Mouse (Mus musculus) liver, embryonic 15.5 days (tissue): ENCODE results near the gene Sh2d7. TPM values are rescaled to one million over a fixed set of nuclear protein-coding genes. Genes with fewer than 3 reads are reported as not detected.
"Not testable (repeated sequence)": the region's sequence is repeated elsewhere in the genome, so short reads cannot be mapped to it uniquely, and the experiment has no call there.

Source experiments
- ATAC-seq: fragments of 200-750 bp; cut with Nextera tagmentation; 2 replicates; pipeline ENCODE4 v1.8.0; 2017; ENCODE audit warnings: moderate number of reproducible peaks, mild to moderate bottlenecking, moderate library complexity; ENCODE audit not compliant: insufficient read depth
- H3K27ac ChIP-seq: fragments of 300-500 bp; sonication (generic); replicated peaks from 2 replicates; pipeline ENCODE4 v1.5.1; 2015; ENCODE audit warnings: mild to moderate bottlenecking, inconsistent platforms
- H3K27me3 ChIP-seq: fragments of 300-500 bp; sonication (generic); 2 replicates; pipeline ENCODE4 v1.6.1; 2015; ENCODE audit warnings: mild to moderate bottlenecking, inconsistent platforms
- H3K36me3 ChIP-seq: fragments of 300-500 bp; sonication (generic); replicated peaks from 2 replicates; pipeline ENCODE4 v1.6.1; 2015; ENCODE audit warnings: moderate library complexity, mild to moderate bottlenecking, inconsistent platforms
- H3K4me1 ChIP-seq: fragments of 300-500 bp; sonication (generic); replicated peaks from 2 replicates; pipeline ENCODE4 v1.6.1; 2015; ENCODE audit warnings: inconsistent platforms
- H3K4me2 ChIP-seq: fragments of 300-500 bp; sonication (generic); 2 replicates; pipeline ENCODE4 v1.6.1; 2015; ENCODE audit warnings: moderate library complexity, mild to moderate bottlenecking, inconsistent platforms
- H3K4me3 ChIP-seq: fragments of 300-500 bp; sonication (generic); replicated peaks from 2 replicates; pipeline ENCODE4 v1.5.1; 2015; ENCODE audit warnings: mild to moderate bottlenecking, inconsistent platforms
- H3K9ac ChIP-seq: fragments of 300-500 bp; sonication (generic); 2 replicates; pipeline ENCODE4 v1.6.1; 2015; ENCODE audit warnings: moderate library complexity, mild to moderate bottlenecking, inconsistent platforms
- H3K9me3 ChIP-seq: fragments of 300-500 bp; sonication (generic); replicated peaks from 2 replicates; pipeline ENCODE4 v1.6.1; 2016; ENCODE audit warnings: inconsistent platforms
- whole genome bisulfite sequencing: fragments of 180-500 bp; shearing (Covaris S2); methylation state at CpG from one replicate; pipeline ENCODE4 v1.1.7; 2015; ENCODE audit warnings: mixed read lengths; ENCODE audit not compliant: insufficient replicate concordance; 5-methylcytosine and 5-hydroxymethylcytosine counted together
- polyA plus RNA-seq: library from polyadenylated mRNA; unstranded; fragments of >200 nt; fragmentation: Nextera tagmentation; extraction: Ambion mirVana; gene quantifications from 2 replicates; pipeline ENCODE4 v1.2.1, GENCODE M21; 2015

Gene Sh2d7
- polyA plus RNA-seq, 1 experiment from 2014 or later = not detected

DNA sequence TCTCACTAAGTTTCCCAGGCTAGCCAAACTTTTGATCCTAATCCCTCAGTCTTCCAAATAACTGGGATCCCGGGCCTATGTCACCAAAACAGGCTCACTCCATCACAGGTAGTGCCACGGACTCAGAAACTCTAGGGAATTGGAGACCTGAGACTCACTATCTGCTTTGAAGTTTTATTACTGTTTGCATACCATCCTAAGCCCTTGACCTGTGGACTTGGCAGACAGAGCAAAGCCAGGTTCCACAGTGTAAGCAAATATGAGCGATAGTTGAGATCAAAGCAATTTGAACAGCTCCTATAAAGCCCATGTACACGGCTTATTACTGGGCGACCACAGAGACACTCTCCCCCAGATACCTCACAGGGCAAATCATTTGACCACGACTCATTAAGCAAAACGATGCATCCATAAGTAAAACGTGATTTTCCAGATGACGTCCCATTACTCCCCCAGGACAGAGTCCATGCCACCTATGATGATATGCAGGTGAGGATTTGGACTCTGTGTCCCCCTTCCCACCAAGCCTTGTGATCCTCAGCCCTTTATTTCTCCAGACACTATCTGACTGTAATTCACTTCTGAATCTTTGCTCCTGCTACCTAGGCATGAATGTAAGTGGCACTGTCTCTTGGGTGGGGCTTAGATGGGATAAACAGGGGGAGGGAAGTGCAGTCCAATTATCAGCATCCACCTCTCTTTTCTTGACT is 32.5 kb downstream of the Sh2d7 start:
- Histone ChIP-seq H3K4me2 (no peak overlapping the region), H3K36me3 (no peaks in the 10 kb centered on the region), H3K9ac (no peak overlapping the region), H3K4me3 (no peak overlapping the region), H3K4me1 (peaks cover 9% of the 10 kb centered on the region; the same call in 1 of the 2 replicates), H3K27me3 (no peaks in the 10 kb centered on the region), H3K9me3 (no peaks in the 10 kb centered on the region), H3K27ac (no peak overlapping the region)
- peak; percentile 31; the same call in 1 of the 2 replicates for ATAC-seq
- 57% methylated on average over 9 of the region's 9 CpGs for WGBS

DNA sequence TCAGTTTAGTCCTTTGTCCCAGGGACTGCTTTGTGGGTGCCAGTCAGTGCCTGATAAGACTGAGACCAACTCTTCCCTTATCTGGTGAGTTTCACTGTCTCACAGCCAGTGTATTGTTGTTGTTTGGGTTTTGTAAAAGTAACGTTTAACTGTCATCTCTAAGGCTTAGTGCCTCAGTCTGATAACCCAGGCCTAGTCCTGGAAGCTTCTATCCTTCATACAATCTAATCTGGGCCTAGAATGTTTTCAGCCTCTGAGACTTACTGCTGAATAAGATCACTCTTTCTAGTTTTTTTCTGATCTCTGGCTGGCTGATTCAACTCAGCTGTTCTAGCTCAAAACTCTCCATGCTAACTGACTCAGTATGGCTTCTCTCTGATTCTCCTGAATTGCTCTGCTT is 44.9 kb downstream of the Sh2d7 start:
- H3K4me1 ChIP-seq = peaks cover 34% of the 10 kb centered on the region
- H3K9ac ChIP-seq = no peak overlapping the region
- no peaks in the 10 kb centered on the region for H3K9me3 ChIP-seq
- H3K27me3 ChIP-seq = no peaks in the 10 kb centered on the region
- H3K4me2 ChIP-seq = no peak overlapping the region
- ATAC-seq = peak; percentile 19; the same call in 1 of the 2 replicates
- no peaks in the 10 kb centered on the region for H3K36me3 ChIP-seq
- WGBS = 12% methylated on average over 1 of the region's 1 CpGs
- H3K4me3 ChIP-seq = no peak overlapping the region
- peak overlapping the region; percentile 60 for H3K27ac ChIP-seq

DNA sequence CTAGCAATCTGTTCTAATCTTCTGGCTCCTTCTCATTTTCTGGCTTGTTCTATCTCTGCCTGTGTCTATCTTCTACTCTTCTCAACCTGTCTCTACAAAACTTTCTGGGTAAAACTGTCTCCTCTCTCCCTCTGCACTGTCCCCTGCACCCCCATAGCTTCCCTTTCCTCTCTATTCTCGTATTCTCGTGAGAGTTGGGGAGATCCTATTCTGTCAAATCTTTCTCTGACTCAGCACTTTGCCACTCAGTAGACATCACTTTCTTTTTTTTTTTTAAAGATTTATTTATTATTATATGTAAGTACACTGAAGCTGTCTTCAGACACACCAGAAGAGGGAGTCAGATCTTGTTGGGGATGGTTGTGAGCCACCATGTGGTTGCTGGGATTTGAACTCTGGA is 45.3 kb downstream of the Sh2d7 start:
- 27% methylated on average over 2 of the region's 2 CpGs for WGBS
- H3K36me3 ChIP-seq, H3K9ac ChIP-seq, ATAC-seq, H3K27me3 ChIP-seq, H3K4me2 ChIP-seq, H3K4me3 ChIP-seq, H3K9me3 ChIP-seq: not testable (repeated sequence)
- H3K4me1 ChIP-seq = peaks cover 35% of the 10 kb centered on the region
- peak overlapping the region; percentile 60 for H3K27ac ChIP-seq

DNA sequence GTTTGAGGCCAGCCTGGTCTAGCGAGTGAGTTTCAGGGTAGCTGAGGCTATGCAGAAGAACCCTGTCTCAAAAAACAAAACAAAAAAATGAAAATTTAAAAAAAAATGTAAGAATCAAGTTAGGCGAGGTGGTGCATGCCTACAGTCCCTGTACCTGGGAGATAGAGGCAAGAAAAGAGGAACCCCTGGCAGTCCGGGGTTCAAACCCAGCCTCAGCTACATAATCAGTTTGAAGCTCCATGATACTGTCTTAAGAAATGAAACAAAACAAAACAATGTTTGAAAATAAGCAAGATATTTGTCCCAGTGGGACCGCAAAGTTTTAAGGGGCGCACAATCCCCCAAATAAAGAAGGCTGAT is 47.0 kb downstream of the Sh2d7 start:
- Histone ChIP-seq H3K4me2 (peak overlapping the region; percentile 89), H3K36me3 (0 out of 2 replicates have a peak, but pooled peaks cover 4% of the 10 kb centered on the region), H3K9me3 (no peaks in the 10 kb centered on the region), H3K9ac (peak overlapping the region; percentile 78), H3K4me1 (peaks cover 35% of the 10 kb centered on the region), H3K27ac (peak overlapping the region; percentile 45), H3K4me3 (peak overlapping the region; percentile 82), H3K27me3 (no peaks in the 10 kb centered on the region)
- 27% methylated on average over 5 of the region's 5 CpGs for WGBS
- ATAC-seq = no peak

DNA sequence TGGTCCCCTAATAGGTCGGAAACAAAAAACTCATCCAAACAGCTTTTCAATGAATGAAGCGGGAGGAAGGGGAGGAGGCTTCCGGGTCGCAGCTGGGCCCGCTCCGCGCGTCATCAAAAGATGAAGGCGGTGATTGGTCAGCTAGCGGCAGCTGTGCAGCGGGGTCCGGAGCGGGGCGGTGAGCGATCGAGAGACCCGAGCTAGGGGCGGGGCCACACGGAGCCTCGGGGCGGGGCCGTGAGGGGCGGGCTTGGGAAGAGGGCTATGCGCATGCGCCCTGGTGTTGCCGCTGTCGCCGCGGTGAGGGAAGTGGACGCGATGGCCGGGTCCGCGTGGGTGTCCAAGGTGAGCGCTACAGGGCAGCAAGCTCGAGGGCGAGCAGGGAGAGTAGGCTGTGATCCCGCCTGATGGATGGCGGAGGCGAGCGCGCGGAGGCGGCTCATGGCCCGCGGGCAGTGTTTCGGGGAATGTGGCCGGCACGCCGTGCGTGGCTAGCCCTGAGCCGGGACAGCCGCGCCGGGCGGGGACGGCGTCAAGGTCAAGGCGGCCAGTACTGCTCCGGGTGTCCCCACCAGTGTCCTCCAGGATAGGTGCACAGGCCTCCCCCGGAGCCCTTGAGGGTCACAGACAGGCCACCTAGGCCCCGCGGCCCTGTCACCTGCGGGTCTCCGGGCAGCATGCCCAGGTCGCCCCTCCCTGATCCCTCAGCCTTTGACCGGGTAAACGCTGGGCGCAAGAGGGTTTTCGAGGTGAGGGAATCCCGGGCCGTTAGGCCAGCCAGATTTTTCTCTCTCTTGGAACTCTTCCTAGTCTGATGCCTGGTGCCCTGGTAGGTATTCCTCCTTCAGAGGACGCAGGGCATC is 47.6 kb downstream of the Sh2d7 start, which contains the start of gene Idh3a:
TSS of gene Idh3a (plus strand) at position 136 of the 863 bp plus-strand sequence.
- peak within 1 kb of the TSS; percentile 54 for H3K27ac ChIP-seq
- under 1% methylated on average over 73 of the region's 73 CpGs for WGBS
- 0 out of 2 replicates have a peak, but pooled peaks cover 7% of the 10 kb centered on the region for H3K36me3 ChIP-seq
- H3K4me2 ChIP-seq = peak within 1 kb of the TSS; percentile 89
- H3K9me3 ChIP-seq = no peaks in the 10 kb centered on the region
- no peaks in the 10 kb centered on the region for H3K27me3 ChIP-seq
- H3K4me1 ChIP-seq = peaks cover 35% of the 10 kb centered on the region
- peak; percentile 94 for ATAC-seq
- peak within 1 kb of the TSS; percentile 78 for H3K9ac ChIP-seq
- peak within 1 kb of the TSS; percentile 82 for H3K4me3 ChIP-seq

DNA sequence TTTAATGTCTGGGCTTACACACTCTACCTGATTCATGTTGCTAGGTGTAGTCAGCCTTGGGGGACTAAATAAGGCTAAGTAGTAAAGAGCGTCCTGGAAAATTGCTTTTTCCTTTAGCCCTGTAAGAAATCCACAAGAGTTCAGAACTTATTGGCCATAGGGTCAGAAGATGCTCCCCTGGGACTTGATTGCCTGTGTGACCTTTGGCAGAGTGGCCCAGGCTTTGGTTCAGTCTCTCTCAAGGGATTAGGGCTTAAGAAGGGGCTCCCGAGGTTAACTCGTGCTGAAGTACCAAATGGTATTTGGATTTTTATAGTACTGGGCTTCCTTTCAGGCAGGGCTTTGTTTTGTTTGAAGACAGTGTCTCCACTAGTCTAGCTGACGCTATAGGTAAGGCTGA is 49.1 kb downstream of the Sh2d7 start:
- no peak overlapping the region for H3K27ac ChIP-seq
- ATAC-seq = no peak
- no peaks in the 10 kb centered on the region for H3K27me3 ChIP-seq
- H3K36me3 ChIP-seq = peaks cover 21% of the 10 kb centered on the region
- no peaks in the 10 kb centered on the region for H3K9me3 ChIP-seq
- no peak overlapping the region for H3K9ac ChIP-seq
- peaks cover 35% of the 10 kb centered on the region for H3K4me1 ChIP-seq
- H3K4me3 ChIP-seq = peak overlapping the region; percentile 82
- H3K4me2 ChIP-seq = peak overlapping the region; percentile 89
- 73% methylated on average over 4 of the region's 4 CpGs for WGBS

DNA sequence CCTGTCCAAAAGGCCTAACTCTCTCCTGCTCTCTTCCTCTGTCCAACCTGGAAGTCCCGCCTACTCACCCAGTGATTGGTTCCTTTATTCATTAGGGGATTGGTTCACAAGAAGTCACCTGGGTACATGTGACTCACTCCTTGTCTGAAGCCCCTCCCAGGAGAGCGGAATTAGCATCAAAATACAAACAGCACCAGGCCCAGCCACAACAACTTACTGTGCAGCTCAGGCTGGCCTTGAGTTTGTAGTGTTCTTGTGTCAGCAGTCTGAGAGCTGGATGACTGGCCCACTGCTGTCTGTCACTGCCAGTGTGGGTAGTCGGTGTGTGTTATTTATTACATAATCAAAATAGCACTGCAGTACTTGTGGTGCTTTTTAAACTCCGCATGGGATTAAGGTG is 54.9 kb downstream of the Sh2d7 start:
- not testable (repeated sequence) for H3K27ac ChIP-seq, H3K9ac ChIP-seq, H3K4me1 ChIP-seq, ATAC-seq, H3K9me3 ChIP-seq, H3K27me3 ChIP-seq, H3K4me3 ChIP-seq, H3K4me2 ChIP-seq
- WGBS = 74% methylated on average over 4 of the region's 4 CpGs
- H3K36me3 ChIP-seq = peaks cover 76% of the 10 kb centered on the region

Other genes with a start within 250 kb of the Sh2d7 start
- gene Dmxl2, start 37.4 kb upstream of the Sh2d7 start, polyA plus RNA-seq = 1.2 and 1.4 TPM in 2 replicates
- gene Cib2, start 21.2 kb downstream of the Sh2d7 start, polyA plus RNA-seq = 1.5 and 1.6 TPM in 2 replicates
- gene Idh3a, start 47.4 kb downstream of the Sh2d7 start, polyA plus RNA-seq = 63.9 and 71.4 TPM in 2 replicates
- gene Acsbg1, start 122.9 kb downstream of the Sh2d7 start, polyA plus RNA-seq = 0.09 and 0.13 TPM in 2 replicates
- 21.5 and 23.0 TPM in 2 replicates for gene Dnaja4, start 159.9 kb downstream of the Sh2d7 start, polyA plus RNA-seq
- 75.3 and 80.3 TPM in 2 replicates for gene Wdr61, start 195.5 kb downstream of the Sh2d7 start, polyA plus RNA-seq
- 0.84 and 1.1 TPM in 2 replicates for gene Crabp1, start 225.8 kb downstream of the Sh2d7 start, polyA plus RNA-seq